Mouse (Mus musculus): ENCODE data around the gene Mtfr2. TPM values are rescaled to one million over a fixed set of nuclear protein-coding genes. Genes with fewer than 3 reads are reported as not detected.

Mtfr2 gene
- 5.7 and 6.1 TPM in 2 replicates for polyA plus RNA-seq (2012; rRNA removed)

GRCm38 (mm10) chr10:20347285-20348214 lies at the start of gene Mtfr2:
Gene Mtfr2 (plus strand): TSS chr10:20347770.

GRCm38 (mm10) chr10:20311918-20312735 lies 35.4 kb upstream of the Mtfr2 start, which contains the start of gene Bclaf1:
Gene Bclaf1 (plus strand): TSS chr10:20312469.

Other genes starting within 250 kb of the Mtfr2 start
- gene Map7, start 199.3 kb upstream of the Mtfr2 start, polyA plus RNA-seq (2012; rRNA removed) = 4.4 and 5.4 TPM in 2 replicates
- gene Bclaf1, start 35.3 kb upstream of the Mtfr2 start, polyA plus RNA-seq (2012; rRNA removed) = 27.0 and 29.6 TPM in 2 replicates